Mouse (Mus musculus): ENCODE measurements around the gene Ccr10.

Gene Ccr10

GRCm38 (mm10) chr11:101189495-101190180 is 14.4 kb upstream of the Ccr10 start:
- no peak for DNase-seq (ENCODE audit: extremely low spot score, low read depth, low spot score)

- no peak for DNase-seq (ENCODE audit: extremely low spot score, low read depth, low spot score)
These were observed 13.0 kb upstream of the Ccr10 start for GRCm38 (mm10) chr11:101188166-101188805.

GRCm38 (mm10) chr11:101187541-101187940 is 12.3 kb upstream of the Ccr10 start:
- no peak for DNase-seq (ENCODE audit: extremely low spot score, low read depth, low spot score)

GRCm38 (mm10) chr11:101186526-101187247 is 11.4 kb upstream of the Ccr10 start:
- DNase-seq (ENCODE audit: extremely low spot score, low read depth, low spot score) = no peak

- DNase-seq (ENCODE audit: extremely low spot score, low read depth, low spot score) = no peak
These were observed 10.2 kb upstream of the Ccr10 start for GRCm38 (mm10) chr11:101185441-101185840.

GRCm38 (mm10) chr11:101184984-101185383 is 9.7 kb upstream of the Ccr10 start:
- DNase-seq (ENCODE audit: extremely low spot score, low read depth, low spot score) = no peak

GRCm38 (mm10) chr11:101182771-101183517 is 7.7 kb upstream of the Ccr10 start:
- DNase-seq (ENCODE audit: extremely low spot score, low read depth, low spot score) = no peak

GRCm38 (mm10) chr11:101181961-101182360 is 6.7 kb upstream of the Ccr10 start:
- DNase-seq (ENCODE audit: extremely low spot score, low read depth, low spot score) = no peak

GRCm38 (mm10) chr11:101180846-101181740 is 5.8 kb upstream of the Ccr10 start:
- no peak for DNase-seq (ENCODE audit: extremely low spot score, low read depth, low spot score)

- no peak for DNase-seq (ENCODE audit: extremely low spot score, low read depth, low spot score)
These were observed 5.0 kb upstream of the Ccr10 start for GRCm38 (mm10) chr11:101180261-101180660.

GRCm38 (mm10) chr11:101179306-101179705 is 4.1 kb upstream of the Ccr10 start:
- no peak for DNase-seq (ENCODE audit: extremely low spot score, low read depth, low spot score)

- DNase-seq (ENCODE audit: extremely low spot score, low read depth, low spot score) = no peak
These were observed 3.1 kb upstream of the Ccr10 start for GRCm38 (mm10) chr11:101178061-101179058.

GRCm38 (mm10) chr11:101176933-101177773 is 1.9 kb upstream of the Ccr10 start:
- no peak for DNase-seq (ENCODE audit: extremely low spot score, low read depth, low spot score)

- no peak for DNase-seq (ENCODE audit: extremely low spot score, low read depth, low spot score)
These were observed 961 bp upstream of the Ccr10 start for GRCm38 (mm10) chr11:101176117-101176691.

GRCm38 (mm10) chr11:101175636-101176116 is 433 bp upstream of the Ccr10 start:
- no peak for DNase-seq (ENCODE audit: extremely low spot score, low read depth, low spot score)

GRCm38 (mm10) chr11:101174389-101174745 is 876 bp downstream of the Ccr10 start:
- no peak for DNase-seq (ENCODE audit: extremely low spot score, low read depth, low spot score)

GRCm38 (mm10) chr11:101173631-101174388 is 1.4 kb downstream of the Ccr10 start:
- DNase-seq (ENCODE audit: extremely low spot score, low read depth, low spot score) = peak; percentile 73
